Mouse (Mus musculus) myocyte (in vitro differentiated cells): Measurements from ENCODE around the gene Prss2. TPM values are rescaled to one million over a fixed set of nuclear protein-coding genes. Genes with fewer than 3 reads are reported as not detected.

Experiments
- H3K27me3 ChIP-seq: one replicate; pipeline ENCODE4 v1.6.1; 2011; ENCODE audit not compliant: control insufficient read depth, insufficient read depth, insufficient read length
- H3K36me3 ChIP-seq: one replicate; pipeline ENCODE4 v1.6.1; 2011; ENCODE audit not compliant: control insufficient read depth, insufficient read depth
- H3K4me2 ChIP-seq: one replicate; pipeline ENCODE4 v1.6.1; 2011; ENCODE audit warnings: low read depth, control low read depth
- H3K4me3 ChIP-seq: one replicate; pipeline ENCODE4 v1.5.1; 2011; ENCODE audit warnings: mild to moderate bottlenecking, control low read depth, moderate library complexity
- H3K79me2 ChIP-seq: one replicate; pipeline ENCODE4 v1.6.1; 2011; ENCODE audit not compliant: control insufficient read depth, insufficient read depth
- H3ac ChIP-seq: one replicate; pipeline ENCODE4 v1.6.1; 2011; ENCODE audit not compliant: control insufficient read depth, insufficient read length
- CEBPB ChIP-seq: IDR thresholded peaks from 2 replicates; pipeline ENCODE4 v1.6.1; 2011; ENCODE audit warnings: mild to moderate bottlenecking, moderate library complexity; ENCODE audit not compliant: poor library complexity, insufficient read depth, severe bottlenecking
- E2F4 ChIP-seq: IDR thresholded peaks from one replicate; pipeline ENCODE4 v1.6.1; 2011; ENCODE audit warnings: mild to moderate bottlenecking, control low read depth, moderate library complexity; ENCODE audit not compliant: insufficient read depth
- MAX ChIP-seq: IDR thresholded peaks from one replicate; pipeline ENCODE4 v1.6.1; 2011; ENCODE audit warnings: low read depth, mild to moderate bottlenecking, control low read depth
- MYOD1 ChIP-seq, 3 experiments: IDR thresholded peaks; one replicate each; pipeline ENCODE4 v1.6.1; 2011; ENCODE audit warnings: control low read depth in 2 of 3, low read depth in 2 of 3, mild to moderate bottlenecking in 2 of 3, moderate library complexity in 1 of 3; ENCODE audit not compliant: insufficient read length in 2 of 3, control insufficient read depth in 1 of 3
- MYOG ChIP-seq, 3 experiments: IDR thresholded peaks; one replicate each; pipeline ENCODE4 v1.6.1; 2011; ENCODE audit warnings: control low read depth in 2 of 3, low read depth in 2 of 3, mild to moderate bottlenecking in 2 of 3; ENCODE audit not compliant: insufficient read length in 2 of 3, control insufficient read depth in 1 of 3, insufficient read depth in 1 of 3
- POLR2A ChIP-seq: IDR thresholded peaks from one replicate; pipeline ENCODE4 v1.6.1; 2011; ENCODE audit warnings: low read depth, mild to moderate bottlenecking, control low read depth, moderate library complexity; ENCODE audit not compliant: insufficient read length
- POLR2AphosphoS2 ChIP-seq: IDR thresholded peaks from one replicate; pipeline ENCODE4 v1.6.1; 2011; ENCODE audit warnings: low read depth, control low read depth; ENCODE audit not compliant: insufficient read length
- REST ChIP-seq: IDR thresholded peaks from one replicate; pipeline ENCODE4 v1.6.1; 2011; ENCODE audit warnings: mild to moderate bottlenecking, control low read depth, moderate library complexity; ENCODE audit not compliant: insufficient read depth, insufficient read length
- SRF ChIP-seq: IDR thresholded peaks from one replicate; pipeline ENCODE4 v1.6.1; 2011; ENCODE audit warnings: low read depth; ENCODE audit not compliant: control insufficient read depth, insufficient read length
- TCF12 ChIP-seq: IDR thresholded peaks from one replicate; pipeline ENCODE4 v1.6.1; 2011; ENCODE audit warnings: mild to moderate bottlenecking, control low read depth; ENCODE audit not compliant: poor library complexity, insufficient read depth, severe bottlenecking
- TCF3 ChIP-seq: IDR thresholded peaks from one replicate; pipeline ENCODE4 v1.6.1; 2011; ENCODE audit warnings: low read depth, control low read depth; ENCODE audit not compliant: insufficient read length
- USF1 ChIP-seq: IDR thresholded peaks from one replicate; pipeline ENCODE4 v1.6.1; 2011; ENCODE audit warnings: low read depth, mild to moderate bottlenecking, control low read depth, moderate library complexity
- polyA plus RNA-seq: library from polyadenylated mRNA; unstranded; fragments of >200 nt; fragmentation: generic; extraction: Trizol; gene quantifications from one replicate; pipeline ENCODE4 v1.2.1, GENCODE M21; 2012; ENCODE audit warnings: missing spikeins

Gene Prss2
- polyA plus RNA-seq, 1 experiment: 0.14 TPM

DNA sequence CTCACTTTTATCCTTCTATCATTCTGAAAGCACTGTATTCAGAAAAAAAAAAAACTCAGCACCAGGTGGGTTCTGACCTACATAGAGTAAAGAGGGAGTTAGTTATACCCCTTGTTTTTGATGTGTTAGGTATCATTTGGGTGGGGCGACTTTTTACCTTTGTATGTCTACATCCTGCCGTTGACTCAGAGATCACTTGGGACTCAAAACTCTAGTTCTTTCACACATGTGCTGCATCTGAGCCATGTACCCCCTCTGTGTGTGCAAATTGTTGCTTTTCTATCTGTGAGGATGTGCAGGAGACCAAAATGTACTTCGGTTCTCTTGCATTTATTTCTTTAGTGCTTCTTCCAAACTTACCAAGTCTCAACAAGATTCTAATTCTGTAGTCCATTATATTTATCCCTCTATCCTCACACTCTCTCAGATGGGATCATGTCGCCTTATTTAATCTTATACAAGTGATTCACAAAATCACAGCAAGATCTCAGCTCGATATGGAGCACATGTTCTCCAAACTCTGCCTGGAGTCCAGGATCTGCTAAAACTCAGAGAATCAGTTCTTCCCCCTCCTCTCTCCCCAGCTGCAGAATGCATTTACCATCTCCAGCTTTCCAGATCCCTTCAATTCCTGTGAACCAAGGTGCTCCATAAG lies 31.9 kb downstream of the Prss2 start:
- TF ChIP-seq USF1 (no peak), TCF12 (no peak), SRF (no peak), TCF3 (no peak), MYOG (IDR thresholded peaks at IDR 0.05; ENCODE audit: control insufficient read depth in 1 of 3, insufficient read depth in 1 of 3, insufficient read length in 2 of 3, low read depth in 2 of 3) (no peak), MAX (no peak), REST (no peak), MYOD1 (IDR thresholded peaks at IDR 0.05; ENCODE audit: control insufficient read depth in 1 of 3, insufficient read length in 2 of 3, low read depth in 2 of 3) (no peak), E2F4 (no peak), CEBPB (no peak), POLR2AphosphoS2 (no peak), POLR2A (no peak)
- no peak overlapping the region for H3ac ChIP-seq

DNA sequence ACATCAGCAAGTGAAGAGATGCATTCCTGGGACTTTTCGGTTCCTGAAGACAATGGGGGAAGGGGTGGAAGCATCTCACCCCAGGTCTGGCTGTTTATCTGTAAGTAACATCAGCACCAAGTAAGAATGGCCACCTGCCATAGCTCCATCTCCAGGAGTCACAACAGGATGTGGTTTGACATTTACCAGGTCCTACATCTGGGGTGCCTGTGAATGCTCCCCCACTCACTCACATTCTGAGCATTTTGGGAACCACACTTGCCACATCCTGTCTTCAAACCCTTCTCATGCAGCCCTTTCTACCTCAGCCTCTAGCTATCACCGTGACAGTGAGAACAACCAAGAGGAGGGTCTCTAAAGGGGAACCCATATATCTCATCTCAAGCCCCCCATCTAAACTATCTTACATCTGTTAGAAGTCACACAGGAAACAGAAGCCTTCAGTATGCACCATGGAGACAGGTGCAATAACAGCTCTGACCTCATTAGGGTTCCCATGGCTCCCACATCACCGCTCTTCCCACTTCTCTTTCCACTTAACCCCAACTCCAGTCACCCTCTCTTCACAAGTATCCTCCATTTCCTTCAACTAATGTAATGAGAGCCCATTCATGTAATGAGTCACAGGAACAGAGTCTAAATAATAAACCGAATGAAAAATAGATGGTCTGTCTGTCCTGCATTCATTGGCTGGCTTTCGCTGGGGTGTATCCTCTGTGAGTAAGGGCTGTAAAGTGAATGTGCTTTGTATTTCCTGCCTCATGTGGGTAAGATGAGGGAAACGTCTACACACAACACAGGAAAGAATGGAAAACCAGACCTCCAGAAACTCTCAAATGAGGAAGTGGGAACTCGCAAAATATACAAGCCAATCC lies 32.9 kb downstream of the Prss2 start:
- Histone ChIP-seq H3K79me2 (no peaks in the 10 kb centered on the region), H3ac (no peak overlapping the region)
- TF ChIP-seq TCF12 (no peak), MYOD1 (IDR thresholded peaks at IDR 0.05; ENCODE audit: control insufficient read depth in 1 of 3, insufficient read length in 2 of 3, low read depth in 2 of 3) (peak in 2 of 3 experiments; percentile 38 to 51)

More for the DNA sequence above, 31.9 kb downstream of the Prss2 start:
- Histone ChIP-seq H3K4me3 (no peak overlapping the region), H3K27me3 (no peaks in the 10 kb centered on the region), H3K36me3 (no peaks in the 10 kb centered on the region), H3K4me2 (peak overlapping the region; percentile 40), H3K79me2 (no peaks in the 10 kb centered on the region)

GRCm38 (mm10) chr6:41556389-41556788 lies 34.8 kb downstream of the Prss2 start:
- Histone ChIP-seq H3K4me2 (no peak overlapping the region), H3K4me3 (no peak overlapping the region), H3ac (no peak overlapping the region), H3K79me2 (no peaks in the 10 kb centered on the region), H3K27me3 (no peaks in the 10 kb centered on the region), H3K36me3 (no peaks in the 10 kb centered on the region)
- TF ChIP-seq SRF: no peak
- no peak for TF ChIP-seq MYOD1 (IDR thresholded peaks at IDR 0.05; ENCODE audit: control insufficient read depth in 1 of 3, insufficient read length in 2 of 3, low read depth in 2 of 3)
- TF ChIP-seq POLR2A: no peak
- TF ChIP-seq TCF3: no peak
- no peak for TF ChIP-seq CEBPB

More for the DNA sequence above, 32.9 kb downstream of the Prss2 start:
- no peaks in the 10 kb centered on the region for H3K36me3 ChIP-seq
- H3K4me2 ChIP-seq: peak overlapping the region; percentile 40
- H3K4me3 ChIP-seq: no peak overlapping the region
- H3K27me3 ChIP-seq: no peaks in the 10 kb centered on the region

DNA sequence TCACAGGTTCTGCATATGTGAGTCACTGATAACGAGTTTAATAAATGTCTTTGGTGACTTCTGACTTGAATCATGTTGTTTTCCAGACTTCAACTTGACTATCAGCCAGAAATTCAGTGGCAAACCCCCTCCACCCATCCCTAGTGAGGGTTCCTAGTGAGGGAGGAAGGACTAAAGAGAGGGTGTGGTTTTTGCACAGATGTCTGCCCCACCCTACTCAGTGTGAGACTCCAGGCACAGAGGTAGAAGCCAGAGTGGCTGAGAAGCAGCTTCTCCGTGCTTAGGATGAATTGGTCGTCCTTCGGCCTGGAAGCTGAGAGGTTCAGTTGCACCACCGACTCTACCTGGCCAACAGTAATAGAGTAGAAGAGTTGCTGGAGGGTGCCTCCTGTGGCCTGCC lies 35.9 kb downstream of the Prss2 start:
- Histone ChIP-seq H3K36me3 (no peaks in the 10 kb centered on the region), H3K4me2 (peak overlapping the region; percentile 20), H3K4me3 (no peak overlapping the region), H3ac (no peak overlapping the region), H3K79me2 (no peaks in the 10 kb centered on the region), H3K27me3 (no peaks in the 10 kb centered on the region)
- no peak for TF ChIP-seq REST
- TF ChIP-seq MAX: no peak
- no peak for TF ChIP-seq MYOG (IDR thresholded peaks at IDR 0.05; ENCODE audit: control insufficient read depth in 1 of 3, insufficient read depth in 1 of 3, insufficient read length in 2 of 3, low read depth in 2 of 3)
- no peak for TF ChIP-seq MYOD1 (IDR thresholded peaks at IDR 0.05; ENCODE audit: control insufficient read depth in 1 of 3, insufficient read length in 2 of 3, low read depth in 2 of 3)
- no peak for TF ChIP-seq TCF3
- no peak for TF ChIP-seq POLR2A

GRCm38 (mm10) chr6:41558271-41558670 lies 36.7 kb downstream of the Prss2 start:
- Histone ChIP-seq H3K4me2 (peak overlapping the region; percentile 20), H3K36me3 (no peaks in the 10 kb centered on the region), H3K4me3 (no peak overlapping the region), H3ac (no peak overlapping the region), H3K79me2 (no peaks in the 10 kb centered on the region), H3K27me3 (no peaks in the 10 kb centered on the region)
- TF ChIP-seq MYOD1 (IDR thresholded peaks at IDR 0.05; ENCODE audit: control insufficient read depth in 1 of 3, insufficient read length in 2 of 3, low read depth in 2 of 3) (peak in 2 of 3 experiments; percentile 2 to 39), POLR2AphosphoS2 (no peak), USF1 (no peak)
